Mouse (Mus musculus) CD4-positive helper T cell, adult 2 months (primary cell): ENCODE results near the gene Gm5108.

Experiments used
- DNase-seq: peaks from one replicate; pipeline ENCODE4 v3.0.0-alpha.2; 2012; ENCODE audit warnings: low read depth, missing footprints, low spot score

Gene Gm5108

GRCm38 (mm10) chr5:67941369-67941768 is at the start of gene Gm5108:
Gm5108 (plus strand) TSS chr5:67941669.
- DNase-seq = no peak

GRCm38 (mm10) chr5:67898921-67899320 is 42.5 kb upstream of the Gm5108 start:
- no peak for DNase-seq

- no peak for DNase-seq
Observed at GRCm38 (mm10) chr5:67904555-67904954, 36.9 kb upstream of the Gm5108 start.

- peak; percentile 26 for DNase-seq
Observed at GRCm38 (mm10) chr5:67930584-67930983, 10.9 kb upstream of the Gm5108 start.

GRCm38 (mm10) chr5:67931623-67932022 is 9.8 kb upstream of the Gm5108 start:
- no peak for DNase-seq

- DNase-seq = no peak
Observed at GRCm38 (mm10) chr5:67943199-67943598, 1.7 kb downstream of the Gm5108 start.

- DNase-seq = no peak
Observed at GRCm38 (mm10) chr5:67944074-67944785, 2.8 kb downstream of the Gm5108 start.

GRCm38 (mm10) chr5:67946321-67946720 is 4.9 kb downstream of the Gm5108 start, which contains the start of gene Gm21905:
Gm21905 (minus strand) TSS chr5:67946421.
- DNase-seq = no peak

GRCm38 (mm10) chr5:67947006-67947405 is 5.5 kb downstream of the Gm5108 start:
- DNase-seq = no peak

GRCm38 (mm10) chr5:67948074-67948473 is 6.6 kb downstream of the Gm5108 start:
- no peak for DNase-seq

GRCm38 (mm10) chr5:67954097-67954496 is 12.6 kb downstream of the Gm5108 start:
- no peak for DNase-seq

GRCm38 (mm10) chr5:67955486-67955885 is 14.0 kb downstream of the Gm5108 start:
- no peak for DNase-seq

GRCm38 (mm10) chr5:67961708-67962629 is 20.5 kb downstream of the Gm5108 start:
- no peak for DNase-seq

- no peak for DNase-seq
Observed at GRCm38 (mm10) chr5:67969536-67969935, 28.1 kb downstream of the Gm5108 start.

- no peak for DNase-seq
Observed at GRCm38 (mm10) chr5:67981946-67982526, 40.6 kb downstream of the Gm5108 start.

GRCm38 (mm10) chr5:67990426-67990825 is 49.0 kb downstream of the Gm5108 start:
- DNase-seq = no peak

GRCm38 (mm10) chr5:68002611-68003010 is 61.1 kb downstream of the Gm5108 start:
- no peak for DNase-seq

GRCm38 (mm10) chr5:68003904-68004303 is 62.4 kb downstream of the Gm5108 start:
- no peak for DNase-seq

- DNase-seq = no peak
Observed at GRCm38 (mm10) chr5:68004419-68004818, 63.0 kb downstream of the Gm5108 start.

- DNase-seq = peak; percentile 37
Observed at GRCm38 (mm10) chr5:68007074-68007473, 65.6 kb downstream of the Gm5108 start.

- no peak for DNase-seq
Observed at GRCm38 (mm10) chr5:68011569-68011968, 70.1 kb downstream of the Gm5108 start.

GRCm38 (mm10) chr5:68012618-68013017 is 71.1 kb downstream of the Gm5108 start:
- peak; percentile 64 for DNase-seq
